Mouse (Mus musculus): ENCODE results near the gene Gm28551. TPM values are rescaled to one million over a fixed set of nuclear protein-coding genes. Genes with fewer than 3 reads are reported as not detected.

The Gm28551 gene
- polyA plus RNA-seq (2012; ENCODE audit: low replicate concordance), result not detected in 2 replicates

GRCm38 (mm10) chr1:53352327-53353261 lies at the start of gene Gm28551, which contains the start of the genes Asdurf and Asnsd1:
Gm28551 (minus strand) TSS chr1:53352667.
Asdurf (minus strand) TSS chr1:53352619.
Asnsd1 (minus strand) TSS chr1:53352752.

GRCm38 (mm10) chr1:53312989-53313967 lies 39.2 kb downstream of the Gm28551 start, which contains the start of gene Osgepl1:
Osgepl1 (plus strand) TSS chr1:53313624.

GRCm38 (mm10) chr1:53296581-53297383 lies 55.7 kb downstream of the Gm28551 start, which contains the start of the genes Pms1, Ormdl1 and Gm28778:
Pms1 (minus strand) TSS chr1:53297018.
Ormdl1 (plus strand) TSS chr1:53297095.
Gm28778 (plus strand) TSS chr1:53297111.

Other genes with a start within 250 kb of the Gm28551 start
- gene 1700019A02Rik, start 165.0 kb downstream of the Gm28551 start, polyA plus RNA-seq (2012; ENCODE audit: low replicate concordance), result not detected in 2 replicates
- 0.65 and 1.1 TPM in 2 replicates for gene Pms1, start 55.6 kb downstream of the Gm28551 start, polyA plus RNA-seq (2012; ENCODE audit: low replicate concordance)
- 0.09 and 2.4 TPM in 2 replicates for gene Ormdl1, start 55.6 kb downstream of the Gm28551 start, polyA plus RNA-seq (2012; ENCODE audit: low replicate concordance)
- gene Gm28778, start 55.6 kb downstream of the Gm28551 start, polyA plus RNA-seq (2012; ENCODE audit: low replicate concordance), result not detected in 2 replicates
- gene Osgepl1, start 39.0 kb downstream of the Gm28551 start, polyA plus RNA-seq (2012; ENCODE audit: low replicate concordance), result 0.33 and 2.6 TPM in 2 replicates
- gene Asdurf, start within 50 bp of the Gm28551 start, polyA plus RNA-seq (2012; ENCODE audit: low replicate concordance), result not detected in 2 replicates
- 7.9 and 21.4 TPM in 2 replicates for gene Asnsd1, start 85 bp upstream of the Gm28551 start, polyA plus RNA-seq (2012; ENCODE audit: low replicate concordance)

Data from leukemia stem cell, adult 10-12 weeks (primary cell).